Mouse (Mus musculus): Measurements from ENCODE around the gene Lrp4. TPM values are rescaled to one million over a fixed set of nuclear protein-coding genes. Genes with fewer than 3 reads are reported as not detected.

The Lrp4 gene
- 7.8 and 8.5 TPM in 2 replicates for polyA plus RNA-seq (2014; fragmentation: Nextera tagmentation; extraction: Ambion mirVana)

DNA sequence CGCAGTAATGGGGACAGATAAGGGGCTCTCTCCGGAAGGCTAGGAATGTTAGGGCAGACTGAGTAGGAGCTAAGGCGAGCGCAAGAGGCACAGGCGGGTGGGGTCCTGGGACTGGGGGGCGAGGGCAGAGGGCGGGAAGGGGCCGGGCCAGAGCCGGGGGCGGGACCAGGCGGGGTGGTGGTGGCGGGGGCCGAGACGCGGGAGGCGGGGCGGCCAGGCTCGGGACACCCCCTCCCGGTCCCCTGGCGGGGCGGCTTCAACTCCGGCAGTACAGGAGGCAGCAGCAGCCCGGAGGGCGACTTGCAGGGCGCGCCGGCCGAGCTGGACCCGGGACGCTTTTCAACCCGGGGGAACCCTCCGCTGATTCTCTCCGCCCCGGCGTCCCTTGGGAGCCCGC, at the start of gene Lrp4:
TSS of gene Lrp4 (plus strand) at position 253 of the 397 bp plus-strand sequence.
- Histone ChIP-seq H3K9ac (ENCODE audit: low read length) (peak within 1 kb of the TSS; percentile 72), H3K4me2 (ENCODE audit: low read length) (peak within 1 kb of the TSS; percentile 68), H3K9me3 (ENCODE audit: control insufficient read depth, low read length) (no peaks in the 10 kb centered on the region), H3K4me1 (replicated peaks; ENCODE audit: control insufficient read depth, insufficient read depth, low read length) (peaks cover 29% of the 10 kb centered on the region; the same call in 1 of the 2 replicates), H3K27me3 (replicated peaks; ENCODE audit: control insufficient read depth, insufficient read depth, low read length) (no peaks in the 10 kb centered on the region), H3K4me3 (ENCODE audit: low read depth, low read length) (peak within 1 kb of the TSS; percentile 88), H3K36me3 (ENCODE audit: control insufficient read depth, insufficient read depth, low read length) (no peaks in the 10 kb centered on the region), H3K27ac (ENCODE audit: low read depth) (peak within 1 kb of the TSS; percentile 90)
- DNase-seq (ENCODE audit: low spot score) (no peak), ATAC-seq (replicated peaks; ENCODE audit: low FRiP score, low TSS enrichment, low read depth) (peak; percentile 78)
- WGBS = 0% methylated on average over 20 of the region's 36 CpGs

DNA sequence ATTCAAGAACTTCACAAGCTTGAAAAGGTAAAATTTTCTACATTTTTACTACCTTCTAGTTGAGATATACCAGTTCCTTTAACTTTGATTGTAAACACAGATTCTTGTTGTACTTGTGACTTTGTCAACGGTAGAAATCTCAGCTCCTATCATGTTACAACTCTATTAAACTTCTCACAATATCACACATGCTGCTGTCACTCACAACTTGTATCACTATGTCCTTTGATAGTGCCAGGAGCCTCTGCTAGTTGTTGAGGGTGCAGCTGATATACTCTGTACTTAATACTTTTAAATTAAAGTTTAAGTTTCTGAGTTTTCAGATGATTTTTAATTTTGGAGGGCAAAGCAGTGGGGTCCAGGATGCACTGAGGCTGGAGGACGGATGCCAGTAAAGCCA, 49.3 kb upstream of the Lrp4 start:
- WGBS = 81% methylated on average over 2 of the region's 2 CpGs
- no peak overlapping the region for H3K4me2 ChIP-seq (ENCODE audit: low read length)
- no peak overlapping the region for H3K9ac ChIP-seq (ENCODE audit: low read length)
- H3K4me1 ChIP-seq (replicated peaks; ENCODE audit: control insufficient read depth, insufficient read depth, low read length) = peaks cover 8% of the 10 kb centered on the region; the same call in 1 of the 2 replicates
- H3K9me3 ChIP-seq (ENCODE audit: control insufficient read depth, low read length) = no peaks in the 10 kb centered on the region
- no peaks in the 10 kb centered on the region for H3K36me3 ChIP-seq (ENCODE audit: control insufficient read depth, insufficient read depth, low read length)
- ATAC-seq (replicated peaks; ENCODE audit: low FRiP score, low TSS enrichment, low read depth) = no peak
- no peak overlapping the region for H3K27ac ChIP-seq (ENCODE audit: low read depth)
- no peaks in the 10 kb centered on the region for H3K27me3 ChIP-seq (replicated peaks; ENCODE audit: control insufficient read depth, insufficient read depth, low read length)
- no peak overlapping the region for H3K4me3 ChIP-seq (ENCODE audit: low read depth, low read length)
- DNase-seq (ENCODE audit: low spot score) = no peak

DNA sequence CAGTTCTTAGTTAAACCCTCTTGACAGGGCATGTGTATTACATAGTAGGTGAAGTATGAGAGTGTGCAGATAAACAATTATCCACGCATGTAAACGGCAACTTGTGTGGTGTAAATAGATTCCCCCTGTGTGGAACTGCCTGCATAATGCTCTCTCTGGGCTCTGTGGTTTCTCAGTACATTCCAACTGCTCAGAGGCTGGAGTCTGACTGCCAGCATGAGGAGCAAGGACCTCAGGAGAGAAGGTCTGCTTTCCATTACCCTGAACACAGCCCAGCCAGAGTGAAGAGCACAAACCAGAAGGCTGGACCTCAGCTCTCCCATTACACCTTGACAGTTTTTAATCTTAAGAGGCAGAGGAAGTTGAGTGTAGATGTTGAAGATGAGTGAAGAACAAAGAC, 45.8 kb upstream of the Lrp4 start:
- H3K4me1 ChIP-seq (replicated peaks; ENCODE audit: control insufficient read depth, insufficient read depth, low read length) = peaks cover 5% of the 10 kb centered on the region; the same call in 1 of the 2 replicates
- H3K27ac ChIP-seq (ENCODE audit: low read depth) = no peak overlapping the region
- WGBS = 57% methylated on average over 2 of the region's 2 CpGs
- no peak overlapping the region for H3K9ac ChIP-seq (ENCODE audit: low read length)
- H3K9me3 ChIP-seq (ENCODE audit: control insufficient read depth, low read length) = no peaks in the 10 kb centered on the region
- DNase-seq (ENCODE audit: low spot score) (no peak), ATAC-seq (replicated peaks; ENCODE audit: low FRiP score, low TSS enrichment, low read depth) (no peak)
- no peak overlapping the region for H3K4me2 ChIP-seq (ENCODE audit: low read length)
- H3K27me3 ChIP-seq (replicated peaks; ENCODE audit: control insufficient read depth, insufficient read depth, low read length) = no peaks in the 10 kb centered on the region
- no peak overlapping the region for H3K4me3 ChIP-seq (ENCODE audit: low read depth, low read length)
- no peaks in the 10 kb centered on the region for H3K36me3 ChIP-seq (ENCODE audit: control insufficient read depth, insufficient read depth, low read length)

DNA sequence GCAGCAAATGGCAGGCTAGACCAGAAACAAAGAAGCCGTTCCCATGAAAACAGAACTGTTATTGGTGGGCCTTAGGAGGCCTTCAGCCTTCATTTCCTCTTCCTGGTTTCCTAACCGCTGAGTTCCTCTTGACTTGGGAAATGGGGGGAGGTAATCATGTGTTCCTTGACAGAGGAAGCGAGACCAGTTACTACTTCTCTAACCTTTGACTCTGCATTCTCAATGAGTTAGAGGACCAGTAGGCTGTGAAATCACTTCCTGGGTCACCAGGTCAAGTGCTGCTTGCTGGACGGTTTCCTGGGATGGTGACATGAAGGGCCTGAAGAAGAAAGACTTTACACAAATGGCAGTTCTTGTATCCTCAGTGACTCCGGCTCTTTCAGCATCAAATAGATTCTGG, 45.0 kb upstream of the Lrp4 start:
- H3K4me1 ChIP-seq (replicated peaks; ENCODE audit: control insufficient read depth, insufficient read depth, low read length) = peaks cover 4% of the 10 kb centered on the region; the same call in 1 of the 2 replicates
- H3K4me3 ChIP-seq (ENCODE audit: low read depth, low read length) = no peak overlapping the region
- H3K36me3 ChIP-seq (ENCODE audit: control insufficient read depth, insufficient read depth, low read length) = no peaks in the 10 kb centered on the region
- H3K27ac ChIP-seq (ENCODE audit: low read depth) = no peak overlapping the region
- ATAC-seq (replicated peaks; ENCODE audit: low FRiP score, low TSS enrichment, low read depth) (no peak), DNase-seq (ENCODE audit: low spot score) (no peak)
- 61% methylated on average over 5 of the region's 5 CpGs for WGBS
- no peak overlapping the region for H3K4me2 ChIP-seq (ENCODE audit: low read length)
- no peaks in the 10 kb centered on the region for H3K9me3 ChIP-seq (ENCODE audit: control insufficient read depth, low read length)
- H3K27me3 ChIP-seq (replicated peaks; ENCODE audit: control insufficient read depth, insufficient read depth, low read length) = no peaks in the 10 kb centered on the region
- H3K9ac ChIP-seq (ENCODE audit: low read length) = no peak overlapping the region

DNA sequence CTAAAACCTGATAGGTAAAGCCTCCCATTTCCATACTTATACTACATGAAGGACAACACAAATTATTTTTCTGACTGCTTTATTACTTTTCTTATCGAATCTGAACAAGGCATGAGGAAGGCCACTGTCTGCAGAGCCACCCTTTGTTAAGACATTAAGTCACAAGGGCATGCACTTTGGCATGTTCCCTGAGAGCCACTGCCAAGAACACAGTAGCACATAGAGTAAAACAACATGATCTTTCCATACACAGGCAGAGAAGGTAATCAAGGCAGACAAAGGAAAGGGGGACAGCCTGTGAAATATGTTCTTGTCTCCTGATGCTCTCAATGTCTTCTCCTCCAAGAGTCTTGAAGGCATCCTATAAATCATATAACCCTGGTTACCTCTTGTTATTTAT, 43.5 kb upstream of the Lrp4 start:
- Histone ChIP-seq H3K4me1 (replicated peaks; ENCODE audit: control insufficient read depth, insufficient read depth, low read length) (peaks cover 4% of the 10 kb centered on the region; the same call in 1 of the 2 replicates), H3K9ac (ENCODE audit: low read length) (no peak overlapping the region), H3K27me3 (replicated peaks; ENCODE audit: control insufficient read depth, insufficient read depth, low read length) (no peaks in the 10 kb centered on the region), H3K4me3 (ENCODE audit: low read depth, low read length) (no peak overlapping the region), H3K9me3 (ENCODE audit: control insufficient read depth, low read length) (no peaks in the 10 kb centered on the region), H3K27ac (ENCODE audit: low read depth) (no peak overlapping the region), H3K4me2 (ENCODE audit: low read length) (no peak overlapping the region), H3K36me3 (ENCODE audit: control insufficient read depth, insufficient read depth, low read length) (no peaks in the 10 kb centered on the region)
- WGBS = 91% methylated on average over 1 of the region's 1 CpGs
- ATAC-seq (replicated peaks; ENCODE audit: low FRiP score, low TSS enrichment, low read depth) (no peak), DNase-seq (ENCODE audit: low spot score) (no peak)

DNA sequence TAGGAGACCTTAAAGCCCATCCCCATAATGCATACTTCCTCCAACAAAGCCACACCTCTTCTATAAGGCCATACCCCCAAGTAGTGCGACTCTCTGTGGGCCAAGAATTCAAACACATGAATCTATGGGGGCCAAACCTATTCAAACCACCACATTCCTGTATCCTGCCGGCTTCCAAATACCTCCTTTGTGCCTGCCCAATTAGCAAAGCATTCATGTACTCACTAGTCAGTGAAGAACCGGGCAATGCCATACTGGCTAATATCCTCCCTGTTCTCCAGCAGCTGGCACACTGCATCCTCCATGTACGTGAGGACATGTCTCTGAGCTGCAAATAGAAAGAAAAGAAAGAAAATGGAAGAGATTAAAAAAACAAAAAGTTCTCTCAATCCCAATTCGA, 35.7 kb upstream of the Lrp4 start:
- H3K4me1 ChIP-seq (replicated peaks; ENCODE audit: control insufficient read depth, insufficient read depth, low read length) = no peaks in the 10 kb centered on the region
- WGBS = 90% methylated on average over 5 of the region's 5 CpGs
- no peak for ATAC-seq (replicated peaks; ENCODE audit: low FRiP score, low TSS enrichment, low read depth)
- no peak overlapping the region for H3K9ac ChIP-seq (ENCODE audit: low read length)
- peaks cover 5% of the 10 kb centered on the region; the same call in 1 of the 2 replicates for H3K36me3 ChIP-seq (ENCODE audit: control insufficient read depth, insufficient read depth, low read length)
- no peaks in the 10 kb centered on the region for H3K27me3 ChIP-seq (replicated peaks; ENCODE audit: control insufficient read depth, insufficient read depth, low read length)
- H3K4me3 ChIP-seq (ENCODE audit: low read depth, low read length) = no peak overlapping the region
- H3K9me3 ChIP-seq (ENCODE audit: control insufficient read depth, low read length) = no peaks in the 10 kb centered on the region
- no peak overlapping the region for H3K4me2 ChIP-seq (ENCODE audit: low read length)
- H3K27ac ChIP-seq (ENCODE audit: low read depth) = no peak overlapping the region
- no peak for DNase-seq (ENCODE audit: low spot score)

DNA sequence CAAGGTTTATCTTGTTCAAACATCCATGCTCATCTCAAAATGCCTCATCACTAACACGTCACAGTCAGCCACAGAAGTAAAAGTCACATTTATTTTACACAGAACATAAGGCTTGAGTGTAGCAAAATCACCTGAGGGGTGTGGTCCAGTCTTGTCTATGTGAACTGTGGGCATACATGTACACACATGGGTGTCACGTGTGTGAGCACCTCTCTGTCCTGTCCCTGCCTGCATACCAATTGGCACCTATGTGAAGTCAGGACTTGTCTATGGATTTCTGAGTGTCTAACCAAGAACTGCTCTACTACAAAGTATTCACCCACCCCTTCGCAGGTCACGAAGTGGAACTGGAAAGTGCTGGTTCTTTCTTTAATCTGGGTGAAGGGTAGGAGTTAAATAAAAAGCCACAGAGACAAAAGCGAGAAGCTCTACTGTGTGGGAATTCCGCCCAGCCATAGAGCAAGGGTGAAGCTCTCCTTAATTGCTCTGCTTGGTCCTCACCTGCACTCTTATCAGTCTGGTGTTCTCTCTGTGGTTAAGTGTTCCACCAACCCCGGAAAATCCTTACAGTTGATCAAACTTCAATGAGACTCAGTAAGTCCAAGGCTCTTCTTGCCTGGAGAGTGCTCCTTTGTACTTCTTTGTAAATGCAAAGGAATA, 33.1 kb upstream of the Lrp4 start:
- ATAC-seq (replicated peaks; ENCODE audit: low FRiP score, low TSS enrichment, low read depth) (no peak), DNase-seq (ENCODE audit: low spot score) (no peak)
- WGBS = 78% methylated on average over 7 of the region's 7 CpGs
- Histone ChIP-seq H3K27me3 (replicated peaks; ENCODE audit: control insufficient read depth, insufficient read depth, low read length) (no peaks in the 10 kb centered on the region), H3K4me1 (replicated peaks; ENCODE audit: control insufficient read depth, insufficient read depth, low read length) (no peaks in the 10 kb centered on the region), H3K9ac (ENCODE audit: low read length) (no peak overlapping the region), H3K4me2 (ENCODE audit: low read length) (no peak overlapping the region), H3K27ac (ENCODE audit: low read depth) (no peak overlapping the region), H3K9me3 (ENCODE audit: control insufficient read depth, low read length) (no peaks in the 10 kb centered on the region), H3K36me3 (ENCODE audit: control insufficient read depth, insufficient read depth, low read length) (peaks cover 5% of the 10 kb centered on the region; the same call in 1 of the 2 replicates), H3K4me3 (ENCODE audit: low read depth, low read length) (no peak overlapping the region)

DNA sequence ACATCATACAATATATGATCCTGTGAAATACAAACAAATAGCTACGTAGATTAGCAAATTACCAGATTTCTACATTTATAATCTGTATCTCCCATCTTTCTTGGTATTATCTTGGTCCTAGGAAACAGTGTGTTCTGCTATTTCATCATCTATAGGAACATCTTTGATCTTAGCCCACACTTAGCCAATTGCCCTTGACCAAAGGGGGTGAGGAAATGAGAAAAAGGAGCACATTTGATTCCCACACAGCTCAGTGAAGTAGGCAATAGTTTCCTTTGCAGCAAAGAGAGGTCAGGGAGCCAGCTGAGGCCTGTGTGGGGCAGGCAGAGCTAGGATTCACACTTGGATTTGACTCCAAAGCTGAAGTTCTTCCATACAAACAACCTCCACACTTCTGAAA, 31.0 kb upstream of the Lrp4 start:
- ATAC-seq (replicated peaks; ENCODE audit: low FRiP score, low TSS enrichment, low read depth) (no peak), DNase-seq (ENCODE audit: low spot score) (no peak)
- no peak overlapping the region for H3K4me3 ChIP-seq (ENCODE audit: low read depth, low read length)
- no peak overlapping the region for H3K9ac ChIP-seq (ENCODE audit: low read length)
- no peak overlapping the region for H3K4me2 ChIP-seq (ENCODE audit: low read length)
- no peak overlapping the region for H3K27ac ChIP-seq (ENCODE audit: low read depth)
- H3K36me3 ChIP-seq (ENCODE audit: control insufficient read depth, insufficient read depth, low read length) = peaks cover 4% of the 10 kb centered on the region; the same call in 1 of the 2 replicates
- WGBS = 84% methylated on average over 1 of the region's 1 CpGs
- no peaks in the 10 kb centered on the region for H3K9me3 ChIP-seq (ENCODE audit: control insufficient read depth, low read length)
- H3K27me3 ChIP-seq (replicated peaks; ENCODE audit: control insufficient read depth, insufficient read depth, low read length) = no peaks in the 10 kb centered on the region
- H3K4me1 ChIP-seq (replicated peaks; ENCODE audit: control insufficient read depth, insufficient read depth, low read length) = peaks cover 3% of the 10 kb centered on the region

DNA sequence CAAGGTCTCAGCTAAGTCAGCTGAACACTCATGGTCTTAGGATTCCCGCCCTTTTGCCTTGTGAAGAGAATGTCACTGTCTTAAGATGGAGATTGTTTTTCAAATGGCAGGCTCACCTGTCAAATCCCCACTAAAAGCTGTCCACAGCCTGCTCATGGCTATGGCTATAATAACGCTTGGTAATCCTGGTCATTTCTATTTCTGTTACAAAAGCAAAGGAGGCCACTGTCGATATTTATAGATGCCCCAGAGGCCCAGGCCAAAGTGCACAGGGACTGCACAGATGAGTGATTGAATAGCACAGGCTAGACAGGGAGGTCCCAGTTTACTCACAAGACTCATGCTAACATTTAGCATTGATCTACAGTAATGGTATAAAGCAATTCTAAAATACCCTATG, 28.2 kb upstream of the Lrp4 start:
- no peak overlapping the region for H3K27ac ChIP-seq (ENCODE audit: low read depth)
- H3K9me3 ChIP-seq (ENCODE audit: control insufficient read depth, low read length) = no peaks in the 10 kb centered on the region
- no peak for ATAC-seq (replicated peaks; ENCODE audit: low FRiP score, low TSS enrichment, low read depth)
- no peak overlapping the region for H3K4me2 ChIP-seq (ENCODE audit: low read length)
- H3K27me3 ChIP-seq (replicated peaks; ENCODE audit: control insufficient read depth, insufficient read depth, low read length) = no peaks in the 10 kb centered on the region
- no peaks in the 10 kb centered on the region for H3K36me3 ChIP-seq (ENCODE audit: control insufficient read depth, insufficient read depth, low read length)
- H3K4me1 ChIP-seq (replicated peaks; ENCODE audit: control insufficient read depth, insufficient read depth, low read length) = peaks cover 3% of the 10 kb centered on the region
- 76% methylated on average over 3 of the region's 3 CpGs for WGBS
- H3K4me3 ChIP-seq (ENCODE audit: low read depth, low read length) = no peak overlapping the region
- no peak for DNase-seq (ENCODE audit: low spot score)
- no peak overlapping the region for H3K9ac ChIP-seq (ENCODE audit: low read length)

All from intestine, embryonic 14.5 days (tissue).